Mouse (Mus musculus): ENCODE measurements around the gene Cpeb3. TPM values are rescaled to one million over a fixed set of nuclear protein-coding genes. Genes with fewer than 3 reads are reported as not detected.
"Not testable (repeated sequence)": the region's sequence is repeated elsewhere in the genome, so short reads cannot be mapped to it uniquely, and the experiment has no call there.

The Cpeb3 gene
- polyA plus RNA-seq, 1 experiment, result 3.7 TPM

- Histone ChIP-seq H3K9ac (ENCODE audit: low read depth, poor library complexity, severe bottlenecking) (no peak overlapping the region), H3K27ac (ENCODE audit: insufficient read depth, low read length) (no peak overlapping the region), H3K4me1 (ENCODE audit: control insufficient read depth, insufficient read depth, low read length) (no peaks in the 10 kb centered on the region), H3K4me3 (ENCODE audit: low read depth, low read length) (no peak overlapping the region), H3K27me3 (ENCODE audit: control insufficient read depth, insufficient read depth, low read length, poor library complexity, severe bottlenecking) (no peaks in the 10 kb centered on the region), H3K36me3 (ENCODE audit: control insufficient read depth, insufficient read depth, low read length, poor library complexity, severe bottlenecking) (no peaks in the 10 kb centered on the region), H3K9me3 (replicated peaks; ENCODE audit: control insufficient read depth, insufficient read depth, low read length, poor library complexity, severe bottlenecking) (no peaks in the 10 kb centered on the region)
- no peak for TF ChIP-seq CTCF (IDR thresholded peaks at IDR 0.05; ENCODE audit: low read depth, low read length)
- no peak for TF ChIP-seq POLR2A (IDR thresholded peaks at IDR 0.05; ENCODE audit: insufficient read depth, low read length)
- no peak for TF ChIP-seq EP300 (IDR thresholded peaks at IDR 0.05; ENCODE audit: insufficient read depth, low read depth, low read length)
These were observed 61.3 kb downstream of the Cpeb3 start for GRCm38 (mm10) chr19:37147145-37147544.

- H3K9ac ChIP-seq (ENCODE audit: low read depth, poor library complexity, severe bottlenecking), result no peak overlapping the region
- no peaks in the 10 kb centered on the region for H3K36me3 ChIP-seq (ENCODE audit: control insufficient read depth, insufficient read depth, low read length, poor library complexity, severe bottlenecking)
- no peak overlapping the region for H3K27ac ChIP-seq (ENCODE audit: insufficient read depth, low read length)
- TF ChIP-seq POLR2A (IDR thresholded peaks at IDR 0.05; ENCODE audit: insufficient read depth, low read length), result no peak
- TF ChIP-seq CTCF (IDR thresholded peaks at IDR 0.05; ENCODE audit: low read depth, low read length), result no peak
- TF ChIP-seq EP300 (IDR thresholded peaks at IDR 0.05; ENCODE audit: insufficient read depth, low read depth, low read length), result no peak
- H3K27me3 ChIP-seq (ENCODE audit: control insufficient read depth, insufficient read depth, low read length, poor library complexity, severe bottlenecking), result no peaks in the 10 kb centered on the region
- no peaks in the 10 kb centered on the region for H3K9me3 ChIP-seq (replicated peaks; ENCODE audit: control insufficient read depth, insufficient read depth, low read length, poor library complexity, severe bottlenecking)
- H3K4me3 ChIP-seq (ENCODE audit: low read depth, low read length), result no peak overlapping the region
- H3K4me1 ChIP-seq (ENCODE audit: control insufficient read depth, insufficient read depth, low read length), result no peaks in the 10 kb centered on the region
These were observed 62.6 kb downstream of the Cpeb3 start for GRCm38 (mm10) chr19:37145846-37146245.

- Histone ChIP-seq H3K4me3 (ENCODE audit: low read depth, low read length) (no peak overlapping the region), H3K27me3 (ENCODE audit: control insufficient read depth, insufficient read depth, low read length, poor library complexity, severe bottlenecking) (no peaks in the 10 kb centered on the region), H3K27ac (ENCODE audit: insufficient read depth, low read length) (no peak overlapping the region), H3K4me1 (ENCODE audit: control insufficient read depth, insufficient read depth, low read length) (no peaks in the 10 kb centered on the region), H3K9ac (ENCODE audit: low read depth, poor library complexity, severe bottlenecking) (no peak overlapping the region), H3K36me3 (ENCODE audit: control insufficient read depth, insufficient read depth, low read length, poor library complexity, severe bottlenecking) (no peaks in the 10 kb centered on the region), H3K9me3 (replicated peaks; ENCODE audit: control insufficient read depth, insufficient read depth, low read length, poor library complexity, severe bottlenecking) (no peaks in the 10 kb centered on the region)
- TF ChIP-seq EP300 (IDR thresholded peaks at IDR 0.05; ENCODE audit: insufficient read depth, low read depth, low read length) (no peak), POLR2A (IDR thresholded peaks at IDR 0.05; ENCODE audit: insufficient read depth, low read length) (no peak), CTCF (IDR thresholded peaks at IDR 0.05; ENCODE audit: low read depth, low read length) (no peak)
These were observed 63.0 kb downstream of the Cpeb3 start for GRCm38 (mm10) chr19:37145401-37145800.

GRCm38 (mm10) chr19:37141623-37142022, 66.8 kb downstream of the Cpeb3 start:
- H3K9me3 ChIP-seq (replicated peaks; ENCODE audit: control insufficient read depth, insufficient read depth, low read length, poor library complexity, severe bottlenecking), result no peaks in the 10 kb centered on the region
- H3K27ac ChIP-seq (ENCODE audit: insufficient read depth, low read length), result no peak overlapping the region
- no peaks in the 10 kb centered on the region for H3K4me1 ChIP-seq (ENCODE audit: control insufficient read depth, insufficient read depth, low read length)
- no peak for TF ChIP-seq CTCF (IDR thresholded peaks at IDR 0.05; ENCODE audit: low read depth, low read length)
- no peak for TF ChIP-seq EP300 (IDR thresholded peaks at IDR 0.05; ENCODE audit: insufficient read depth, low read depth, low read length)
- TF ChIP-seq POLR2A (IDR thresholded peaks at IDR 0.05; ENCODE audit: insufficient read depth, low read length), result no peak
- no peaks in the 10 kb centered on the region for H3K27me3 ChIP-seq (ENCODE audit: control insufficient read depth, insufficient read depth, low read length, poor library complexity, severe bottlenecking)
- H3K36me3 ChIP-seq (ENCODE audit: control insufficient read depth, insufficient read depth, low read length, poor library complexity, severe bottlenecking), result no peaks in the 10 kb centered on the region
- no peak overlapping the region for H3K4me3 ChIP-seq (ENCODE audit: low read depth, low read length)
- no peak overlapping the region for H3K9ac ChIP-seq (ENCODE audit: low read depth, poor library complexity, severe bottlenecking)

- TF ChIP-seq EP300 (IDR thresholded peaks at IDR 0.05; ENCODE audit: insufficient read depth, low read depth, low read length) (no peak), POLR2A (IDR thresholded peaks at IDR 0.05; ENCODE audit: insufficient read depth, low read length) (no peak), CTCF (IDR thresholded peaks at IDR 0.05; ENCODE audit: low read depth, low read length) (no peak)
- Histone ChIP-seq H3K4me3 (ENCODE audit: low read depth, low read length) (no peak overlapping the region), H3K9me3 (replicated peaks; ENCODE audit: control insufficient read depth, insufficient read depth, low read length, poor library complexity, severe bottlenecking) (no peaks in the 10 kb centered on the region), H3K36me3 (ENCODE audit: control insufficient read depth, insufficient read depth, low read length, poor library complexity, severe bottlenecking) (no peaks in the 10 kb centered on the region), H3K9ac (ENCODE audit: low read depth, poor library complexity, severe bottlenecking) (no peak overlapping the region), H3K4me1 (ENCODE audit: control insufficient read depth, insufficient read depth, low read length) (no peaks in the 10 kb centered on the region), H3K27ac (ENCODE audit: insufficient read depth, low read length) (no peak overlapping the region), H3K27me3 (ENCODE audit: control insufficient read depth, insufficient read depth, low read length, poor library complexity, severe bottlenecking) (no peaks in the 10 kb centered on the region)
These were observed 71.3 kb downstream of the Cpeb3 start for GRCm38 (mm10) chr19:37137133-37137532.

GRCm38 (mm10) chr19:37135459-37135858, 72.9 kb downstream of the Cpeb3 start:
- H3K9ac ChIP-seq (ENCODE audit: low read depth, poor library complexity, severe bottlenecking); H3K27ac ChIP-seq (ENCODE audit: insufficient read depth, low read length); H3K4me1 ChIP-seq (ENCODE audit: control insufficient read depth, insufficient read depth, low read length): not testable (repeated sequence)

More at GRCm38 (mm10) chr19:37135459-37135858, 72.9 kb downstream of the Cpeb3 start:
- H3K9me3 ChIP-seq (replicated peaks; ENCODE audit: control insufficient read depth, insufficient read depth, low read length, poor library complexity, severe bottlenecking); H3K4me3 ChIP-seq (ENCODE audit: low read depth, low read length); H3K27me3 ChIP-seq (ENCODE audit: control insufficient read depth, insufficient read depth, low read length, poor library complexity, severe bottlenecking); H3K36me3 ChIP-seq (ENCODE audit: control insufficient read depth, insufficient read depth, low read length, poor library complexity, severe bottlenecking): not testable (repeated sequence)
